Mouse (Mus musculus) adrenal gland, postnatal 4 days (tissue): Measurements from ENCODE around the gene Lrtm2. TPM values are rescaled to one million over a fixed set of nuclear protein-coding genes. Genes with fewer than 3 reads are reported as not detected.

Experiments
- DNase-seq, 2 experiments: peaks; one replicate each; pipeline ENCODE4 v3.0.0; 2021 to 2022; ENCODE audit warnings: low spot score in 2 of 2, mixed read lengths in 2 of 2
- total RNA-seq, 2 experiments: library from RNA; stranded (reverse); gene quantifications; 2 replicates each; pipeline ENCODE4 v1.2.3; 2021

Gene Lrtm2
- total RNA-seq, 2 experiments from 2014 or later: 0.25 to 0.87 TPM

DNA sequence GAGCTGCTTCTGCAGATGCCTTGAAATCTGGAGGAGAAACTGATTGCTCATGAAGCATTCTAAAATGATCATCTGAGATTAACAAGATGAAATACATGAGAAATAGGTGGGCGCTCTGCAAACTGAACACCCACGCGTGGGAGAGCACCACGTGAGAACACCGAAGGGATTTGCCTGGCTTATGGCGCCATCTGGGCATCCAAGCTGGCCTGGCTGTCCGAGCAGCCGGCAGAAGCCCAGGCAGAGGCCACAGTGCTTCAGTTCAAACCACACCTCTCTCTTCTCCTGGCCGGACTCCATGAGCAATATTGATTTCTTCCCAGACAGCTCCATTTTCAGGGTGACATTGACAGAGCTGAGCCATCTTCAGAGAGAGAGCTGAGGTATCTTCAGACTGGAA lies 49.8 kb downstream of the Lrtm2 start:
- DNase-seq: no peak

GRCm38 (mm10) chr6:119276713-119277112 lies 53.9 kb downstream of the Lrtm2 start:
- DNase-seq: no peak

Other genes starting within 250 kb of the Lrtm2 start
- gene Dcp1b, start 155.5 kb downstream of the Lrtm2 start, total RNA-seq: 10 to 100 TPM; 17.8 to 21.3 TPM
- 10 to 100 TPM; 71.6 to 78.9 TPM for gene Cacna1c, start 134.3 kb downstream of the Lrtm2 start, total RNA-seq
- under 1 TPM; 0.20 to 0.59 TPM for gene Cacna2d4, start 94.2 kb downstream of the Lrtm2 start, total RNA-seq
- 100 to 1,000 TPM; 141 to 151 TPM for gene Adipor2, start 86.9 kb upstream of the Lrtm2 start, total RNA-seq
- 10 to 100 TPM; 40.1 to 41.9 TPM for gene Fbxl14, start 148.9 kb upstream of the Lrtm2 start, total RNA-seq
- gene Wnt5b, start 213.6 kb upstream of the Lrtm2 start, total RNA-seq: 1 to 10 TPM; 4.5 to 6.2 TPM